Mouse (Mus musculus) spleen, adult 2 months (tissue): ENCODE results near the gene Plxdc2.

Source experiments
- CTCF ChIP-seq: fragments of 200-500 bp; IDR thresholded peaks from 2 replicates; pipeline ENCODE4 v1.5.1; 2011; ENCODE audit warnings: mild to moderate bottlenecking, inconsistent platforms; ENCODE audit not compliant: insufficient read depth, insufficient read length, insufficient replicate concordance; ENCODE audit errors: extremely low read depth
- POLR2A ChIP-seq: fragments of 200-500 bp; IDR thresholded peaks from 2 replicates; pipeline ENCODE4 v1.6.1; 2011; ENCODE audit warnings: low read depth, low read length, inconsistent platforms

DNA sequence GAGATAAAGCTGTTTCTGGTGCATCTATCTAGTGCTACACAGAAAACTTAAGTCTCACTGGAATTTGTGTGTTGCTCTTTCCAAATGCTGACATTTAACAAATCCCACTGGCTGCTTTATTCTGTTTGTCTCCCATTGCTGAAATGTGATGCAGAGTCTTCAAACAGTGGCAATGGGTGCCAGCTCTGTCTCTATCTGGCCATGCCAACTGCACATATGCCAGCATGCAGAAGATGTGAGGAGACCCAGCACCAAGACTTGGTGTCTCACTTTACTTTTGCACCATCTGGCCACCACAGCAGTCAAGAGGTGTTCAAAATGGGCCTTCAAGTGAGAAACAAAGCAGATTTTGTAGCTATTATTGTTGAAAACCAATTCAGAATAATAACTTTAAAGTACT lies 439.2 kb downstream of the Plxdc2 start:
- TF ChIP-seq POLR2A (no peak), CTCF (no peak)
